8 mouse cellular contexts compared by ENCODE assay signal in genomic region chr10:96621361-96621945, GRCm38 (mm10). TPM values are rescaled to one million over a fixed set of nuclear protein-coding genes. Genes with fewer than 3 reads are reported as not detected.
DNase-seq lines count a peak whose midpoint lies in the region; TF ChIP-seq lines count a peak whose summit lies in the region.

No protein-coding gene starts in this region.

- DNase-seq in cerebellum, adult 2 months, result peak in 1 of 2 experiments; percentile 40
- no peak for DNase-seq in cerebellum, postnatal 14 days
- DNase-seq in testis, postnatal 14 days (ENCODE audit: low spot score), result no peak
- no peak for DNase-seq in limb, embryonic 10.5 days (ENCODE audit: low spot score)
- no peak for DNase-seq in adrenal gland, postnatal 10 days
- no peak for DNase-seq in embryo, embryonic 9.5 days (ENCODE audit: extremely low spot score)
- DNase-seq in gastrocnemius, postnatal 4 days (ENCODE audit: low spot score in 2 of 2), result no peak

- no peak for TF ChIP-seq POLR2A in cerebellum, adult 2 months (IDR thresholded peaks at IDR 0.05; ENCODE audit: borderline replicate concordance, insufficient read depth, low read length)
- no peak for TF ChIP-seq POLR2A in testis, adult 2 months (IDR thresholded peaks at IDR 0.05; ENCODE audit: control insufficient read depth, low read depth, low read length)

- H3K4me3 ChIP-seq in cerebellum, adult 2 months (replicated peaks; ENCODE audit: insufficient read depth, low read depth, low read length), result peak overlapping the region; percentile 100
- H3K4me3 ChIP-seq in testis, adult 2 months (ENCODE audit: control insufficient read depth, low read depth, low read length), result peak overlapping the region; percentile 62
- H3K4me3 ChIP-seq in limb, embryonic 10.5 days, result peak overlapping the region; percentile 46; the same call in 1 of the 2 replicates

- WGBS in cerebellum, adult 2 months, result 5% methylated on average over 4 of the region's 4 CpGs
- WGBS in limb, embryonic 10.5 days, result 90% methylated on average over 4 of the region's 4 CpGs

- no peak for TF ChIP-seq CTCF in cerebellum, adult 2 months (IDR thresholded peaks at IDR 0.05; ENCODE audit: borderline replicate concordance, insufficient read depth, low read depth, low read length)
- TF ChIP-seq CTCF in testis, adult 2 months (IDR thresholded peaks at IDR 0.05; ENCODE audit: control insufficient read depth, insufficient read depth, insufficient replicate concordance, low read depth, low read length), result no peak

- no peaks in the 10 kb centered on the region for H3K27me3 ChIP-seq in cerebellum, adult 2 months (ENCODE audit: control insufficient read depth, insufficient read depth, low read length)
- no peaks in the 10 kb centered on the region for H3K27me3 ChIP-seq in testis, adult 2 months (ENCODE audit: control insufficient read depth, insufficient read depth, low read length)
- no peaks in the 10 kb centered on the region for H3K27me3 ChIP-seq in limb, embryonic 10.5 days (ENCODE audit: low read depth, poor library complexity, severe bottlenecking)

- H3K4me1 ChIP-seq in cerebellum, adult 2 months (ENCODE audit: control insufficient read depth, insufficient read depth, low read length), result peaks cover 5% of the 10 kb centered on the region; the same call in 1 of the 2 replicates
- H3K4me1 ChIP-seq in testis, adult 2 months (ENCODE audit: control insufficient read depth, insufficient read depth, low read length), result peaks cover 2% of the 10 kb centered on the region
- H3K4me1 ChIP-seq in limb, embryonic 10.5 days, result peaks cover 24% of the 10 kb centered on the region

- no peaks in the 10 kb centered on the region for H3K9me3 ChIP-seq in limb, embryonic 10.5 days (replicated peaks)

- peak overlapping the region; percentile 71; the same call in 1 of the 2 replicates for H3K27ac ChIP-seq in cerebellum, adult 2 months (ENCODE audit: insufficient read depth, low read length)
- no peak overlapping the region for H3K27ac ChIP-seq in testis, adult 2 months (ENCODE audit: control insufficient read depth, insufficient read depth, low read depth, low read length)
- no peak overlapping the region for H3K27ac ChIP-seq in limb, embryonic 10.5 days

- peaks cover 2% of the 10 kb centered on the region for H3K36me3 ChIP-seq in testis, adult 2 months (ENCODE audit: control insufficient read depth, insufficient read depth, low read length)
- H3K36me3 ChIP-seq in limb, embryonic 10.5 days, result peaks cover 57% of the 10 kb centered on the region

RNA-seq across cellular contexts. Expression of gene Btg1, which starts 4.6 kb away (rescaled TPM):
- 72.7 and 87.6 TPM in 2 replicates for polyA plus RNA-seq in cerebellum, adult 2 months (2012; rRNA removed)
- polyA plus RNA-seq in testis, adult 2 months (2012; rRNA removed), result 130 and 136 TPM in 2 replicates
- polyA plus RNA-seq in limb, embryonic 10.5 days (2016; fragmentation: Nextera tagmentation; extraction: Ambion mirVana), result 19.3 and 34.6 TPM in 2 replicates
- 100 to 1,000 TPM; 107 to 168 TPM for total RNA-seq in adrenal gland, postnatal 10 days (2021)
- 10 to 100 TPM; 65.8 to 67.8 TPM for total RNA-seq in gastrocnemius, postnatal 4 days (2021)

Comparison
In these comparisons a context has a peak if more than half of its experiments do, and no peak if none do; other contexts are left out.
1. H3K4me3 ChIP-seq: peak in every context shown above with its lines; median percentile 100 in cerebellum, adult 2 months; 62 in testis, adult 2 months; 46 in limb, embryonic 10.5 days.